Mouse (Mus musculus) kidney, embryonic 14.5 days (tissue): Measurements from ENCODE around the gene Lcat. TPM values are rescaled to one million over a fixed set of nuclear protein-coding genes. Genes with fewer than 3 reads are reported as not detected.

Experiments
- ATAC-seq: fragments of 200-750 bp; cut with Nextera tagmentation; 2 replicates; pipeline ENCODE4 v1.8.0; 2017; ENCODE audit warnings: moderate number of reproducible peaks, mild to moderate bottlenecking, moderate TSS enrichment, moderate library complexity; ENCODE audit not compliant: low FRiP score, low TSS enrichment
- H3K27ac ChIP-seq: fragments of 300-500 bp; sonication (generic); 2 replicates; pipeline ENCODE4 v1.5.1; 2014; ENCODE audit warnings: low read depth, mild to moderate bottlenecking, low read length, moderate library complexity, mixed read lengths
- H3K27me3 ChIP-seq: fragments of 300-500 bp; sonication (generic); 2 replicates; pipeline ENCODE4 v1.6.1; 2014; ENCODE audit warnings: mild to moderate bottlenecking, low read length; ENCODE audit not compliant: control insufficient read depth, insufficient read depth
- H3K36me3 ChIP-seq: fragments of 300-500 bp; sonication (generic); 2 replicates; pipeline ENCODE4 v1.6.1; 2014; ENCODE audit warnings: low read length, mixed read lengths; ENCODE audit not compliant: control insufficient read depth, insufficient read depth
- H3K4me1 ChIP-seq: fragments of 300-500 bp; sonication (generic); 2 replicates; pipeline ENCODE4 v1.6.1; 2014; ENCODE audit warnings: low read length, mixed read lengths; ENCODE audit not compliant: control insufficient read depth, insufficient read depth
- H3K4me2 ChIP-seq: fragments of 300-500 bp; sonication (generic); replicated peaks from 2 replicates; pipeline ENCODE4 v1.6.1; 2014; ENCODE audit warnings: low read depth, mild to moderate bottlenecking, low read length
- H3K4me3 ChIP-seq: fragments of 300-500 bp; sonication (generic); 2 replicates; pipeline ENCODE4 v1.5.1; 2014; ENCODE audit warnings: mild to moderate bottlenecking, low read length
- H3K9ac ChIP-seq: fragments of 300-500 bp; sonication (generic); 2 replicates; pipeline ENCODE4 v1.6.1; 2014; ENCODE audit warnings: low read depth, mild to moderate bottlenecking, low read length, moderate library complexity
- H3K9me3 ChIP-seq: fragments of 300-500 bp; sonication (generic); 2 replicates; pipeline ENCODE4 v1.6.1; 2016; ENCODE audit warnings: low read length; ENCODE audit not compliant: control insufficient read depth
- WGBS: fragments of 180-500 bp; shearing (Covaris S2); extraction: QIAGEN DNeasy Blood & Tissue Kit; methylation state at CpG from one replicate; pipeline ENCODE4 v1.1.7; 2014; 5-methylcytosine and 5-hydroxymethylcytosine counted together
- polyA plus RNA-seq: library from polyadenylated mRNA; unstranded; fragments of >200 nt; fragmentation: Nextera tagmentation; extraction: Ambion mirVana; gene quantifications from 2 replicates; pipeline ENCODE4 v1.2.1, GENCODE M21; 2014

Lcat gene
- polyA plus RNA-seq, 1 experiment from 2014 or later, result 0.89 TPM

DNA sequence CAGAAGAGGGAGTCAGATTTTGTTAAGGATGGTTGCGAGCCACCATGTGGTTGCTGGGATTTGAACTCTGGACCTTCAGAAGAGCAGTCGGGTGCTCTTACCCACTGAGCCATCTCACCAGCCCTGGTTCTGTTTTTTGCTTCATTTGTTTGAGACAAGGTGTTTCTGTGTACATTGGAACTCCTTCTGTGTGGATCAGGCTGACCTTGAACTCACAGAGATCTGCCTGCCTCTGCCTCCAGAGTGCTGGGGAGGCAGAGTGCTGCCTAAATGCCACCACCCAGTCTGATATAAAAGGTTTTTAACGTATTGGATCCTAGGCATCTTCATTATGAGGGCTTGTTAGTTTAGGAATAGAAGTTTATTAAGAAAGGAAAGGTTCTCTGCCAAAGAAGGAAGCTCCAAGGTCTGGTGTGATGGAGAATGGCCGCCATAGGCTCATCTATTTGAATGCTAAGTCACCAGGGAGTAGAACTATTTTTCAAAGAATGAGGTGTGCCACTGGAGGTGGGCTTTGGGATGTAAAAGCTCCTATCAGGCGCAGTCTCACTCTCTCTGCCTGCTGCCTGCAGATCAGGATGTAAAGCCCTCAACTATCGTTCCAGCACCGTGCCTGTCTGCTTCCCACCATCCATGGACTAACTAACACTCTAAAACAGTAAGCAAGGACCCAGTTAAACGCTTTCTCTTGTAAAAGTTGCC lies 28.0 kb upstream of the Lcat start:
- H3K4me3 ChIP-seq, result no peak overlapping the region
- 74% methylated on average over 8 of the region's 8 CpGs for WGBS
- no peak overlapping the region for H3K4me2 ChIP-seq
- H3K4me1 ChIP-seq, result no peaks in the 10 kb centered on the region
- no peaks in the 10 kb centered on the region for H3K36me3 ChIP-seq
- no peaks in the 10 kb centered on the region for H3K9me3 ChIP-seq
- no peak for ATAC-seq
- H3K27me3 ChIP-seq, result no peaks in the 10 kb centered on the region
- no peak overlapping the region for H3K27ac ChIP-seq
- no peak overlapping the region for H3K9ac ChIP-seq

DNA sequence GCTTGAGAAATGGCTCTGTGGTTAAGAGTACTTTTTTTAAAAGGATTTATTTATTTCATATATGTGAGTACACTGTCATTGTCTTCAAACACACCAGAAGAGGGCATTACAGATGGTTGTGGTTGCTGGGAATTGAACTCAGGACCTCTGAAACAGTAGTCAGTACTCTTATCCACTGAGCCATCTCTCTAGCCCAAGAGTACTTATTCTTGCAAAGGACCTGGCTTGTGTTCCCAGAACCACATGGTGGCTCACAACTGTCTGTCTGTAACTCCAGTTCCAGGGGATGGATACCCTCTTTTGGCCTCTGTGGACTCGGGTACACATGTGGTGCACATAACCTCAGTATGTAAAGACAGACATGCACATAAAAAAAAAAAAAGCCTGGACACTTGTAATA lies 26.2 kb upstream of the Lcat start:
- no peak for ATAC-seq
- H3K4me3 ChIP-seq, result no peak overlapping the region
- peaks cover 9% of the 10 kb centered on the region for H3K4me1 ChIP-seq
- no peaks in the 10 kb centered on the region for H3K9me3 ChIP-seq
- no peak overlapping the region for H3K9ac ChIP-seq
- no peaks in the 10 kb centered on the region for H3K27me3 ChIP-seq
- H3K27ac ChIP-seq, result no peak overlapping the region
- no peaks in the 10 kb centered on the region for H3K36me3 ChIP-seq
- 82% methylated on average over 1 of the region's 1 CpGs for WGBS
- no peak overlapping the region for H3K4me2 ChIP-seq

DNA sequence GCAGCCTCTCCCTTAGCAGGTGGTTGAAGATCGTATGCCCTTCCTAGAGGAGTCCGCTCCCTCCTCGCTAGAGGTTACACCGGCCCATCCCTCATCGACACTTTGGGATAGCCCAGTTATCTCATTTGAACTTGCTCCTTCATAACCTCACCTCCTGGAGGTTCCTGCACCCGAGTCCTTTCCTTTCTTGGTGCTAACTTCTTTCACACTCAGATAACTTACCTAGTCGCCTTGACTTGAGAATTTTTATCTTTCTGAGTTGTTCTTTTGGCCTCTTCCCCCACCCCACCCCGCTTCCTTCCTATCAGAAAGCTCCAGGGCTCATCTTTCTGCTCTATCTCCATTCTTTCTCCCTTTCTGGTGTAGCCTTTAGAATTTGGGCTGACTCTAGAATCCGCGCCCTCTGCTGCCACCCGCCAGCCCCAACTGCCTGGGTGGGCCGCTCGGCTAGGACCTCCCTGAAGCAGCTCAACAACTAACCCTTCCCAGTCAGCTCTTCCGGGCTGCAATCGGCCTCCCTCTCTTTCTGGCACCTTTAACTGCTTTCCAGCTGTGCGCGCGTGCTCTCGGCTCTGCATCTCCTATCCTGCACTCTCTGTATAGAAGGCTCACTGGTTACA lies 23.6 kb upstream of the Lcat start:
- no peak overlapping the region for H3K27ac ChIP-seq
- H3K4me1 ChIP-seq, result peaks cover 10% of the 10 kb centered on the region
- no peak overlapping the region for H3K9ac ChIP-seq
- no peaks in the 10 kb centered on the region for H3K9me3 ChIP-seq
- H3K4me2 ChIP-seq, result peak overlapping the region; percentile 78
- peak overlapping the region; percentile 83 for H3K4me3 ChIP-seq
- ATAC-seq, result peak; percentile 33; the same call in 1 of the 2 replicates
- no peaks in the 10 kb centered on the region for H3K27me3 ChIP-seq
- 7% methylated on average over 19 of the region's 19 CpGs for WGBS
- no peaks in the 10 kb centered on the region for H3K36me3 ChIP-seq

DNA sequence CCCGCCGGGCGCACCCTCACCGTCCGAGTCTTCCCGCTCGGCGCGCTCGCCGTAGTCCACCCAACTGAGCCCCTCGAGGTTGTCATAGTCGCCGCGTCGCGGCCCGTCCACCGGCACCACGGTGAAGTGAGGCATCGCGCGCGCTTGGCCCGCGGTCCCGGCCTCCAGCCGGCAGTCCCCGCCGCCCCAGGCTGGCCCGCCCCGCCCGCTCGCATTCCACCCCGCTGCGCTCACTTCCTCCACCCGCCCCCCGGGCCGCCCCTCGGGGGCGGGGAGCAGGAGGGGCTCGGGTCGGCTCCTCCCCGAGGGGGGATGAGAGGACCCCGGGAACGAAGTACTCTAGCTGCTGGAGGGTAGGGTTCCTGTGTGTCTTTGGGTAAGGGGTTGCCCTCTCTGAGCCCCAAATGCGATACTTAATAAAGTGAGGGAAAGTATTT lies 22.7 kb upstream of the Lcat start, which contains the start of gene Slc12a4:
Gene Slc12a4 (minus strand): TSS at position 193 of the 437 bp plus-strand sequence.
- under 1% methylated on average over 47 of the region's 47 CpGs for WGBS
- H3K4me2 ChIP-seq, result peak within 1 kb of the TSS; percentile 78
- H3K4me3 ChIP-seq, result peak within 1 kb of the TSS; percentile 83
- no peaks in the 10 kb centered on the region for H3K9me3 ChIP-seq
- ATAC-seq, result peak; percentile 93
- H3K36me3 ChIP-seq, result no peaks in the 10 kb centered on the region
- peak within 1 kb of the TSS; percentile 78; the same call in 1 of the 2 replicates for H3K27ac ChIP-seq
- H3K9ac ChIP-seq, result peak within 1 kb of the TSS; percentile 86
- H3K4me1 ChIP-seq, result peaks cover 10% of the 10 kb centered on the region
- H3K27me3 ChIP-seq, result no peaks in the 10 kb centered on the region

DNA sequence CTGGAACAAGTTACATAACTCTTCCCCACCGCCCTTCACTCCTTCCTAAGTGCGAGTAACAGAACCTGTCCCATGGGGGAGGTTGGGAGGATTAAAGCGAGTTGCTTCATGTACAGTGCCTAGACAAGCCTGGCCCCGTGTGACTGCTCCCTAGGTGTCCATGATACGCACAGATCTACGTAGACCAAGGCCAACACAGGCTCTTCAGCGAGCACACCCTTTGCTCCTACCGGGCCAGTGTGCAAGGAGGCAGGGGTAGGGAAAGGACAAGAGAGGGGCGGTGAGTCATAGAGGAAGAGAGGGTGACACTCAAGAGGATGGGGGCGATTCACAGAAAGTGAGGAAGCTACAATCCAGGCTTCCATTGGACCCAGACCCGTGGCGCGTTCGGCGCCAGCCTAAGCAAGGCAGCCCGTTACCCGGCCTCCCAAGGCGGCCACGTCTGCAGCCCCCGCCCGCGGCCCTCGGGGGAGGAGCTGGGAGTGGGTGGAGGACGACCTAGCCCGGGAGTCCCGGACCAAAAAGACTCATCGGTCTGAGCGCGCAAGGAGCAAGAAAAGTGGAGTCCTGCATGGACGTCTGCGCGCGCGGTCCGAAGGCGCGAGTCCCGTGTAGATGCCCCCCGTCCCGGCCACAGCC lies 22.2 kb upstream of the Lcat start:
- no peaks in the 10 kb centered on the region for H3K9me3 ChIP-seq
- peak overlapping the region; percentile 78 for H3K4me2 ChIP-seq
- no peaks in the 10 kb centered on the region; the same call in 1 of the 2 replicates for H3K36me3 ChIP-seq
- H3K4me3 ChIP-seq, result peak overlapping the region; percentile 83
- WGBS, result 2% methylated on average over 33 of the region's 40 CpGs
- peak overlapping the region; percentile 86 for H3K9ac ChIP-seq
- peak; percentile 72 for ATAC-seq
- H3K27me3 ChIP-seq, result no peaks in the 10 kb centered on the region
- H3K27ac ChIP-seq, result peak overlapping the region; percentile 78; the same call in 1 of the 2 replicates
- peaks cover 10% of the 10 kb centered on the region for H3K4me1 ChIP-seq

DNA sequence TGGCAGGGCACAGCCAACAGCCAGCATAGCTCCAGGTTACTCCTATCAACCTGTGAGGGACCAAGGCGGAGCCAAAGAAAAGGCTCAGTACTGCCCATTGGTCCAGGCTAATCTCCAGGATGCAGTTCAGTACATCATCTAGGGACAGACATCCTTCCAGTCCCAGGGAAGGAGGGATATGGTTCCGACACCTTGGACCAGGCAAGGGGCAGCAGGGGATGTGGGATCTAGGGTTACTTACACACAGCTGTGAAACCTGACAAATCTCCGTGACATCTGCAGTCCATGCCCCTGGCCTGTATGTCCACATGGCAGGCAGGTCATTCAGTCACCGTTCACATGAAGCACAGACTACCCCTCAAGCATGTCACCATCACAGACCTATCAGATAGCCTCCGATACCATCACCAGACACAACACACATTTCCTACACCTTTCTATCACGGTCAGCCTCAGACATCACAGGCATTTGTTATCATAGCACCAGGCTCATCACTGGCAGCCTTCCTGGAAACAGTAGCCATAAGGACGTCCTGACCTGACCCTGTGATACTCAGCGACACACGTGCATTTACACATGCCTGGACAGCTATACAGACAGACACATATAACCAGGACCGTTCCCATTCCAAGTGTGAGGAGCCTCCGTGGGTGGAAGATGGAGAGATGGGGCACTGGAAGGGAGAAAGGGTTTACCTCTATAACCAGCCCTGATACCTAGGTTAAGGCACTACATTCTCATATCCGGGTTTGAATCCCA lies 21.5 kb upstream of the Lcat start:
- Histone ChIP-seq H3K36me3 (no peaks in the 10 kb centered on the region; the same call in 1 of the 2 replicates), H3K9ac (peak overlapping the region; percentile 86), H3K4me2 (peak overlapping the region; percentile 78), H3K4me1 (peaks cover 10% of the 10 kb centered on the region), H3K27ac (no peak overlapping the region), H3K27me3 (no peaks in the 10 kb centered on the region), H3K4me3 (peak overlapping the region; percentile 83), H3K9me3 (no peaks in the 10 kb centered on the region)
- 57% methylated on average over 12 of the region's 12 CpGs for WGBS
- ATAC-seq, result no peak

DNA sequence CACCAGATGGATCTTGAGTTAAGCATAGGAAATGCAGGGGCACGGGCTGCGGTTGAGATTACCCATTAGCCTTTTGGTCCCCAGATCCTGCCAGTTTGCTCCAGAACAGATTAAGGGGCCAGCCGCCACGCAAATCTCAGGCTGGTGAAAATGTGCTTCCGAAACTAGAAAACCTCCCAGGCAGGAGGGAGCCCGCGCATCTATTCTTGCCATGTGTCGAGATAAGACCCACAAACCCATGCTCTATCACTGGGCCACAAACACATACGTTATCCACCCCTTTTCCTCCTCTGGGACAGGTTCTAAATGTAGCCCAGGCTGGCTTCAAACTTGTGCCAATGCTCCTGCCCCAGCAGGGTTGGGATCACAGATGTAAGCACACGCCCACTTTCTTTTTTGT lies 18.4 kb upstream of the Lcat start:
- peaks cover 10% of the 10 kb centered on the region for H3K4me1 ChIP-seq
- H3K27ac ChIP-seq, result no peak overlapping the region
- no peak overlapping the region for H3K4me3 ChIP-seq
- WGBS, result 88% methylated on average over 10 of the region's 10 CpGs
- H3K9me3 ChIP-seq, result no peaks in the 10 kb centered on the region
- H3K4me2 ChIP-seq, result no peak overlapping the region
- H3K36me3 ChIP-seq, result peaks cover 13% of the 10 kb centered on the region; the same call in 1 of the 2 replicates
- no peak for ATAC-seq
- H3K27me3 ChIP-seq, result no peaks in the 10 kb centered on the region
- H3K9ac ChIP-seq, result no peak overlapping the region

DNA sequence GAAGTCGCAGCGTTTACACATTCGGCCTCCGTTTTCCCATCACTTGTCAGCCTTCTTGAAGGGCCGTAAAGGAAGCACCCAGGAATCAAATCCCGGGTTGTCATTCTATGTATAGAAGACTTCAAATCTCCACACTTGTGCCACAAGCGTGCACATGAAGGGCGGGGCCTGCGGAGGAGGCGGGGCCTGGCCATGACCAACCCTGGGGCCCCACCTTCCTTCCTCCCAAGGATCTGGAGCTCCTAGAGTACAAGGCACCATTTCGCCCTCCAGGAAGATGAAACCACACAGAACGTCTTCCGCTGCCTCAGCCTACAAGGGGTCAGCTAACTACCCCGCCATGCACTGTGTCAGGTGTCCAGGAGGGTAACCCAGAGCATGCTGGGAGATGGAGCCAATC lies 17.9 kb upstream of the Lcat start:
- no peaks in the 10 kb centered on the region for H3K27me3 ChIP-seq
- H3K4me3 ChIP-seq, result no peak overlapping the region
- WGBS, result 83% methylated on average over 14 of the region's 14 CpGs
- H3K4me2 ChIP-seq, result no peak overlapping the region
- ATAC-seq, result no peak
- H3K9me3 ChIP-seq, result no peaks in the 10 kb centered on the region
- peaks cover 10% of the 10 kb centered on the region for H3K4me1 ChIP-seq
- H3K36me3 ChIP-seq, result peaks cover 17% of the 10 kb centered on the region; the same call in 1 of the 2 replicates
- H3K9ac ChIP-seq, result no peak overlapping the region
- no peak overlapping the region for H3K27ac ChIP-seq
